Mouse (Mus musculus): Measurements from ENCODE around the gene Limk1.

The Limk1 gene

GRCm38 (mm10) chr5:134637820-134638367 lies 50.5 kb downstream of the Limk1 start:
- in situ Hi-C loops (cut with MboI, MseI) = loop anchor here (10.0 kb wide), 1 partner anchor 47 kb away; the partner anchor contains the start of gene Limk1

GRCm38 (mm10) chr5:134632841-134633240 lies 55.6 kb downstream of the Limk1 start:
- in situ Hi-C loops (cut with MboI, MseI) = loop anchor here (10.0 kb wide), 1 partner anchor 52 kb away; the partner anchor contains the start of gene Limk1

DNA sequence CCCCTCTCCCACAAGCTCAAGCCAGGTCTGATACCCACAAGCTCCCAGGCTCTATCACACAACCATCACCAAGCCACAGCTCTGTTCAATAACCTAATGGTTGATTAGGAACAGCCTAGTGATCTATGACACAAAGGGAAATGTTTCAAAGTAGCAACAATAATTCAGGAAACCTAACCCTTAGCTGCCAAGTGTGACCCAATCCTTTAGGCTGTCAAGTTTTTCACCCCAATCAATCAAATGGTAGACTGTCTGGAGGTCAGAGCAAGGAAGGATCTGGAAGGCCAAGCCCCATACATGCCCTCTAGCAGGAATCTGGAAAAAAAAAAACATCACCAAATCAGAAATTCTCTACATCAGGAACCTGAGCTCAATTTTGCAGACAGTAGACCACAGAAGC lies 57.6 kb downstream of the Limk1 start:
- in situ Hi-C loops (cut with MboI, MseI) = loop anchor here (10.0 kb wide), 1 partner anchor 54 kb away; the partner anchor contains the start of gene Limk1

DNA sequence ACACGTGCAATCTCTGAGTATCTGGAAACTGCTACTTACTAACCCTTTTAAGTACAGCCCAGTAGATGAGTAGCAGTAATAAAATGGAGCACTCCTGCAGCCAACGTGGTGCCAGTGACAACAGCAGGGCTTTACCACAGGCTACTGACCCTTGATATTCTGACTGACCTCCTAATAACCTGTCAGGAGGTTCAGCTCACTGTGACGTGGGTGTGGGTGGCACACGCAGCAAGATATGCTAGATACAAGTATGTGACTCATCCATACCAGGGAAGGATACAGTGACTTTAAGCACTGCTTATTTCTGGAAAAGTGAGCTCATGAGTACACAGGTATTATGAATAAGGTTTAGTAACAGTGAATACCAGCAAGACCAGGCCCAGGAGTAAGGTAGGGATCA lies 58.9 kb downstream of the Limk1 start:
- in situ Hi-C loops (cut with MboI, MseI) = loop anchor here (10.0 kb wide), 1 partner anchor 1175 kb away; the partner anchor contains the start of gene Srrm3

- in situ Hi-C loops (cut with MboI, MseI) = loop anchor here (10.0 kb wide), 1 partner anchor 1183 kb away; the partner anchor contains the start of gene Srrm3
These were observed 66.3 kb downstream of the Limk1 start for GRCm38 (mm10) chr5:134622069-134622468.

DNA sequence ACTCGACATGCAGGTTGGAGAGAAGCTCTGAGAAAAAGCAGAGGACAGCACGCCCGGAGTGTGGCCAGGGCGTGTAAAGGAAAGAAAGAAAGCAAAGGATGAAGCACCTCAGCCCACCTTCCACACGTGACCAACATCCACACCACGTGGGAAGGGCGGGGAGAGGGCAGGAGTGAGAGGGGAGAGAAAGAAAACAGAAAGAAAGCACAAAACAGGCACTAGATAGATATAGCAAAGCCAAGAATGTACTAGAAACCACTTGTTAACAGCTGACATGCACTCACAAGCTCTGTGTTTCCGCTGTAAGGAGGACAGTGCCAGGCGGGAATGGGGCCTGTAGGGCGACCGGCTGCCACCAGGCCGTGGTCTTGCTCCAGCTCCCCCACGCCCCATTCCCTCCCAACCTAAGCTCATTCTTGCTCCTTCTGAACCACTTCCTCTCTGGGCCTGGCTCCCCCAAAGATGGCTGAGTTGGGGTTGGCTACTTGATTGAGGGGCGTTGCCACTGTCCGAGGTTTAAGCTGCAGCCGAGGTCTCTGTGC lies 67.2 kb downstream of the Limk1 start:
- in situ Hi-C loops (cut with MboI, MseI) = loop anchor here (10.0 kb wide), 1 partner anchor 1184 kb away; the partner anchor contains the start of gene Srrm3

DNA sequence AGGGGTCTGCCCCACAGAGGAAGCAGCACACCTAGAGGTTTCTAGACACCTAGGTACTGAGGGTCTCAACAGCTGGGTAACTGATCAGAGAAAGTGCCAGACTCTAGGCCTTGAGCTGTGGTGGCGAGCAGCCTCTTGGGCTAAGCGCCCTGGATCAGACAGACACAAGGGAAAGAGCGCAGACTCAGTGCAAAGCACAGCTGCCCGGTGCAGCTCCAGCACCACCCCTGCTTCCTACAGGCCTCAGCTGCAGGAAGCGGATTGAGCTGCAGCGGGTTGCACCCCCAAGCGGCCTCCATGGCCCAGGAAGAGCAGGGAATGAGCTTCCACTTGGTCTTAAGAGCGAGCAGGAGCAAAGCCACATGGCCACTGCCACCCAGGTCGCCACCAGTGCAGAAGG lies 67.9 kb downstream of the Limk1 start:
- in situ Hi-C loops (cut with MboI, MseI) = loop anchor here (10.0 kb wide), 1 partner anchor 1184 kb away; the partner anchor contains the start of gene Srrm3

GRCm38 (mm10) chr5:134617071-134617470 lies 71.3 kb downstream of the Limk1 start:
- in situ Hi-C loops (cut with MboI, MseI) = loop anchor here (5.0 kb wide), 1 partner anchor 115 kb away; no protein-coding TSS in a partner anchor

- in situ Hi-C loops (cut with MboI, MseI) = loop anchor here (5.0 kb wide), 1 partner anchor 113 kb away; no protein-coding TSS in a partner anchor
These were observed 72.6 kb downstream of the Limk1 start for GRCm38 (mm10) chr5:134615780-134616179.

GRCm38 (mm10) chr5:134615380-134615779 lies 73.0 kb downstream of the Limk1 start:
- in situ Hi-C loops (cut with MboI, MseI) = loop anchor here (5.0 kb wide), 1 partner anchor 113 kb away; no protein-coding TSS in a partner anchor

DNA sequence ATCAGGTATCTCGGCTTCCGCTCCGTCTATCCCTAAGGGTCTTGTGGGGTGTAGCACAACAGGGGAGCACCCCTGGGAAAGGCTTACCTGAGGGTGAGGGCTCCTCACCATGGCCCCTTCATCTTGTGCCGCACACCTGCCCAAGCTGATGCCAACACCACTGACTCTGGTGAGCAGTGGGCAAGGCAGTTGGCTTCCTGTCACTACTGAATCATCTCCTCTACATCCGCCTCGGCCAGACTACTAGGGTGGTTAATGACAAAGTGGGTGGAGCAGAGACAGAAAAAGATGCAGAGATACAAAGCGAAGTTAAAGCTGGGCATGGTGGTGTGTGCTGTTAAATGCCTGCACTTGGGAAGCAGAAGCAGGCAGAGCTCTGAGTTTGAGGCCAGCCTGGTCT lies 73.6 kb downstream of the Limk1 start, which contains the start of gene Lat2:
Gene Lat2, minus strand, starts transcription at position 224 of the 400 bp plus-strand sequence.
- in situ Hi-C loops (cut with MboI, MseI) = loop anchor here (5.0 kb wide), 1 partner anchor 113 kb away; no protein-coding TSS in a partner anchor

DNA sequence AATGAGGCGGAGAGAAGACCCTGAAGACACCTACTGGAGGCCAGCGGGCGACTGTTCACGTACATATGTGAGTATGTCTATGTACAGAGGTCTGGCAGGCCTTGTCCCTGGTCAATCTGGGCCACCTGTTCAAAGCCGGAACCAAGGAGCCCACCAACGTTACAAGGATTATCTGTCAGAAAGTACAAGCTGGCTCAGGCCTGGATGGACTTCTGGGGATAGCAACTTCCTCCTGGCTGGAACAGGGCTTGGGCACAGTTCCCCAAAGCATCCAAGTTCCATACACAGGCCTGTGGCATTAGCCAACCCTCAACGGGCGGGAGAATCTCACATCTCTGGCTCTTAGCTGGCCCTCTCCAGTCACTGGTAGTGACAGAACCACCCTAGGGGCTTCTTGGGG lies 74.1 kb downstream of the Limk1 start:
- in situ Hi-C loops (cut with MboI, MseI) = no loop called here

- in situ Hi-C loops (cut with MboI, MseI) = no loop called here
These were observed 74.7 kb downstream of the Limk1 start for GRCm38 (mm10) chr5:134613727-134614126.

DNA sequence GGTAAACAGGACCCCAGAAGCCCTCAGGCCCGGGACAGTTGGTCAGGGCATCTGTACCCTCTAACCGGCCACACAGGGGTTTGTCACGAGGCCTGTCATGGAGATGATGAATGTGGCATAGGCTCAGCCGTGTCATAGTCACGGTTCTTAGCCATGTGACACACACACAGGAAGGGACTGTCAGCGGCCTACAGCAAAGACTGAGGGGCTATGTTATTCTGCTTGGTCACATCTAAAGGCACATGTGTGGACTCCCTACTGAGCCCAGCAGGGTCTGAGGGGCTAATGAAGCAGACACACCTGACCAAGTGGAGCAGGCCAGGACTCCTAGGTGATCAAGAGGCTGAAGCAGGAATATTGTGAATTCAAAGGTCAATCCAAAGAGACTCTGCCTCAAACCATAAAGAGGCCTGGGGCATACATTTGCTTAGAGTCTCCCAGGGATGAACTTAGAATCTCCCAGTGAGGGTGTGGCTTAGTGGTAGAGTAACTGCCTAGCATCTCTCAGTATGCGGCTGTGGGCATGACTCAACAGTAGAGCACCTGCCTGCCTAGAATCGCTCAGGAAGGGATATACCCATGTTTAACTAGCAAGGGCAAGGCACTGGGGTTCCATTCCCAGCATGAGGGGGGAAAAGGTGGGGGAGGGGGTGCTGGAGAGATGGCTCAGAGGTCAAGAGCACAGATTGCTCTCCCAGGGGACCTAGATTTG lies 76.4 kb downstream of the Limk1 start:
- in situ Hi-C loops (cut with MboI, MseI) = no loop called here

- in situ Hi-C loops (cut with MboI, MseI) = no loop called here
These were observed 78.3 kb downstream of the Limk1 start for GRCm38 (mm10) chr5:134609916-134610643.

DNA sequence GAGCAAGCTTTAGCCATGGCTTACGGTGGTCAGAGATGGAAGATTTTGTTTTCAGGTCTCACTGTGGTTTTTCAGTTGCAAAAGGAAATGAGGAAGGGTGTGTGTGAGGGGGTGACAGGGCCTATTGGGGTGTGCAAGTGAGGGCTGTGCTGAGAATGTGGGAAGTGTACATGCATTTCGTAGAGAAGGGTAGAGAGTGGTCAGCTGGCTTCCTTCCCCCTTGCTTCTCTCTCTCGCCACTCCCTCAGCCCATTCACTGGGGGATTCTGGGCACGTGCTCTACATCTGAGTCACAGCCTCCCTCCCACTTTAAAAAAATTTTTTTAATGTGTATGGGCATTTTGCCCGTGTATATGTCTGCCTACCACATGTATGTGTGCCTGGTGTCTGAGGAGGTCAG lies 81.3 kb downstream of the Limk1 start:
- in situ Hi-C loops (cut with MboI, MseI) = no loop called here

DNA sequence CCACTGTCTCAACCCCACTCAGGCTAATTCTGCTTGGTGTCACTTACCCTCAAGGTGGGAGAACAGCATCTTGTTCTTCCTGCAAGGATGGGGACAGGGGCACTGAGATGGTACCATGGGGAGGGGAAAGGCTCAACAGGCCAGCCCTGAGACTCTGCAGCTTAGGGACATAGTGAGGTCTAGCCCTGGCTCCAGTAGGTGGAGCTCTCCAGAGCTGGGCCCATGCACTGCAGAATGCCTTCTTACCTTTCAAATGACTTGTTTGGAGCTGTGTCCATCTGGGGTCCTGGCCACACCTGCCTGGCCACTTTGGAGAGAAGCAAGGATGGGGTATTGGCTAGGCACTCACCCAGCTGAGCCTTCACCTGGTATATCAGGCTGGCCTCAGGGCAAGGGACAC lies 82.1 kb downstream of the Limk1 start:
- in situ Hi-C loops (cut with MboI, MseI) = no loop called here

Measured in T-helper 2 cell (primary cell).